Mouse (Mus musculus): ENCODE measurements around the gene 3110040M04Rik.

GRCm38 (mm10) chr1:151250529-151251193 is 46.7 kb downstream of the 3110040M04Rik start:
- TF ChIP-seq CTCF (IDR thresholded peaks at IDR 0.05; ENCODE audit: low read depth, low read length) (no peak), POLR2A (IDR thresholded peaks at IDR 0.05; ENCODE audit: borderline replicate concordance, low read depth, low read length) (no peak)

All from bone marrow macrophage, adult 2 months (primary cell).